Mouse (Mus musculus) ES-Bruce4 (cell line): Measurements from ENCODE around the gene Trnau1ap. TPM values are rescaled to one million over a fixed set of nuclear protein-coding genes. Genes with fewer than 3 reads are reported as not detected.

Source experiments
- H3K27ac ChIP-seq: 2 replicates; pipeline ENCODE4 v1.5.1; 2012; ENCODE audit warnings: low read length, inconsistent platforms; ENCODE audit not compliant: insufficient read depth
- H3K27me3 ChIP-seq: 2 replicates; pipeline ENCODE4 v1.6.1; 2012; ENCODE audit warnings: mild to moderate bottlenecking, low read length, inconsistent platforms; ENCODE audit not compliant: control insufficient read depth, poor library complexity, insufficient read depth, severe bottlenecking
- H3K36me3 ChIP-seq: 2 replicates; pipeline ENCODE4 v1.6.1; 2012; ENCODE audit warnings: inconsistent platforms, mild to moderate bottlenecking, low read length, moderate library complexity; ENCODE audit not compliant: control insufficient read depth, poor library complexity, insufficient read depth, severe bottlenecking
- H3K4me1 ChIP-seq: one replicate; pipeline ENCODE4 v1.8.1; 2011; ENCODE audit warnings: low read length; ENCODE audit not compliant: control insufficient read depth, insufficient read depth
- H3K4me3 ChIP-seq: 2 replicates; pipeline ENCODE4 v1.5.1; 2011; ENCODE audit warnings: low read depth, mild to moderate bottlenecking, low read length
- H3K9ac ChIP-seq: 2 replicates; pipeline ENCODE4 v1.6.1; 2012; ENCODE audit warnings: low read depth, mild to moderate bottlenecking, inconsistent platforms; ENCODE audit not compliant: poor library complexity, severe bottlenecking
- H3K9me3 ChIP-seq: replicated peaks from 2 replicates; pipeline ENCODE4 v1.6.1; 2012; ENCODE audit warnings: mild to moderate bottlenecking, low read length, inconsistent platforms; ENCODE audit not compliant: control insufficient read depth, poor library complexity, insufficient read depth, severe bottlenecking
- CTCF ChIP-seq: IDR thresholded peaks from one replicate; pipeline ENCODE4 v1.8.1; 2011; ENCODE audit warnings: low read depth, low read length
- EP300 ChIP-seq: IDR thresholded peaks from 2 replicates; pipeline ENCODE4 v1.6.1; 2011; ENCODE audit warnings: low read depth, low read length; ENCODE audit not compliant: insufficient read depth
- POLR2A ChIP-seq: IDR thresholded peaks from one replicate; pipeline ENCODE4 v1.8.1; 2011; ENCODE audit warnings: low read length; ENCODE audit not compliant: insufficient read depth
- polyA plus RNA-seq: library from polyadenylated mRNA; stranded (reverse); fragments of >200 nt; gene quantifications from 2 replicates; pipeline ENCODE4 v1.2.4, GENCODE M21; 2011; ENCODE audit warnings: low read depth; ENCODE audit not compliant: missing spikeins, insufficient read depth, insufficient read length

The Trnau1ap gene
- polyA plus RNA-seq = 35.2 and 36.1 TPM in 2 replicates

DNA sequence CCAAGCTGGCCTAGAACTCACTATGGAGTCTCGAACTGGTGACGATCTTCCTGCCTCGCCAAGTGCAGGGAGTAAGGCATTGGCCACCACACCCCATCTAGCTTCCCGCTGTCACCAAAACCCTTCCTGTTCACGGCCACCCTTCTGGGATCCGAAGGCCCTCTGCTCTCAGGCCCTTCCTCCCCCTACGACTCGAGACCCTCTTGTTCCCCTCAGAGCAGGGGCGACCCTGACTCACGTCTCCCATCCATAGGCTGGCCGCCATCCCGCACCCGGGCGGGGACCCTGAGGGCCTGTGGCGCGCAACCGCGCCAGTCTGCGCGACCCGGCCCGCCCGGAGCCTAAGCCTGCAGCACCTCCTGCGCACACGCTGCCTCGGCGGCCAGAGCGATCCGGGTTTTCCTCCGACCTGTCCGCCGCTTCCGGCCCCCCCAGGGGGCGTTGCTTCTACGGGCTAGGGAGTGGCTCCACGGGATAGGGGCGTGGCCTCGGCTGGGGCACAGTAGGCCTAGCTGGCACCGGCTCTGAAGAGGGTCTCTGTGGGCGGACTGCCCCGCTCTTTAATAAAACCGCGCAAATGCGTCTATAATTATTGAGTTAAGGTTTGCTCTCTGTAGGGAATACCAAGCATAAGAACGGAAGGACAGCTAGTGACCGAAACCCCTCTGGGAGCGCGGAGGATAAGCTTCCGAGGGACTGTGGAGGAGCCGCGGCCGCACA lies at the start of gene Trnau1ap:
TSS of gene Trnau1ap (minus strand) at position 424 of the 720 bp plus-strand sequence.
- Histone ChIP-seq H3K27me3 (no peaks in the 10 kb centered on the region), H3K27ac (peak within 1 kb of the TSS; percentile 43), H3K4me3 (peak within 1 kb of the TSS; percentile 72), H3K4me1 (no peaks in the 10 kb centered on the region), H3K36me3 (peaks cover 29% of the 10 kb centered on the region), H3K9ac (peak within 1 kb of the TSS; percentile 37), H3K9me3 (no peaks in the 10 kb centered on the region)
- TF ChIP-seq CTCF (no peak), EP300 (0 out of 2 replicates have a peak, but pooled peaks have one; percentile 15), POLR2A (peak; percentile 34)

- no peak overlapping the region for H3K9ac ChIP-seq
- H3K9me3 ChIP-seq = no peaks in the 10 kb centered on the region
- no peaks in the 10 kb centered on the region for H3K27me3 ChIP-seq
- TF ChIP-seq EP300 (no peak), POLR2A (no peak), CTCF (no peak)
- no peak overlapping the region for H3K4me3 ChIP-seq
- H3K27ac ChIP-seq = no peak overlapping the region
- H3K36me3 ChIP-seq = peaks cover 25% of the 10 kb centered on the region
- no peaks in the 10 kb centered on the region for H3K4me1 ChIP-seq
Measured at GRCm38 (mm10) chr4:132373820-132374219, 44.5 kb upstream of the Trnau1ap start.

GRCm38 (mm10) chr4:132369953-132370750 lies 40.8 kb upstream of the Trnau1ap start:
- H3K27me3 ChIP-seq = no peaks in the 10 kb centered on the region
- no peak overlapping the region for H3K4me3 ChIP-seq
- H3K9me3 ChIP-seq = no peaks in the 10 kb centered on the region
- TF ChIP-seq POLR2A (no peak), EP300 (no peak), CTCF (no peak)
- no peak overlapping the region for H3K27ac ChIP-seq
- H3K36me3 ChIP-seq = peaks cover 22% of the 10 kb centered on the region
- peaks cover 2% of the 10 kb centered on the region for H3K4me1 ChIP-seq
- H3K9ac ChIP-seq = no peak overlapping the region

- Histone ChIP-seq H3K36me3 (peaks cover 22% of the 10 kb centered on the region), H3K9me3 (no peaks in the 10 kb centered on the region), H3K27ac (no peak overlapping the region), H3K9ac (no peak overlapping the region), H3K4me1 (peaks cover 2% of the 10 kb centered on the region), H3K4me3 (no peak overlapping the region), H3K27me3 (no peaks in the 10 kb centered on the region)
- no peak for TF ChIP-seq POLR2A
- no peak for TF ChIP-seq CTCF
- no peak for TF ChIP-seq EP300
Measured at GRCm38 (mm10) chr4:132367480-132368201, 38.3 kb upstream of the Trnau1ap start.

- H3K9ac ChIP-seq = no peak overlapping the region
- no peak overlapping the region for H3K27ac ChIP-seq
- no peaks in the 10 kb centered on the region for H3K9me3 ChIP-seq
- peaks cover 2% of the 10 kb centered on the region for H3K4me1 ChIP-seq
- TF ChIP-seq CTCF (no peak), POLR2A (no peak), EP300 (no peak)
- peaks cover 18% of the 10 kb centered on the region for H3K36me3 ChIP-seq
- H3K4me3 ChIP-seq = no peak overlapping the region
- no peaks in the 10 kb centered on the region for H3K27me3 ChIP-seq
Measured at GRCm38 (mm10) chr4:132365450-132366060, 36.2 kb upstream of the Trnau1ap start.
